ENCODE assay signal across 8 mouse cellular contexts in the genomic region with DNA sequence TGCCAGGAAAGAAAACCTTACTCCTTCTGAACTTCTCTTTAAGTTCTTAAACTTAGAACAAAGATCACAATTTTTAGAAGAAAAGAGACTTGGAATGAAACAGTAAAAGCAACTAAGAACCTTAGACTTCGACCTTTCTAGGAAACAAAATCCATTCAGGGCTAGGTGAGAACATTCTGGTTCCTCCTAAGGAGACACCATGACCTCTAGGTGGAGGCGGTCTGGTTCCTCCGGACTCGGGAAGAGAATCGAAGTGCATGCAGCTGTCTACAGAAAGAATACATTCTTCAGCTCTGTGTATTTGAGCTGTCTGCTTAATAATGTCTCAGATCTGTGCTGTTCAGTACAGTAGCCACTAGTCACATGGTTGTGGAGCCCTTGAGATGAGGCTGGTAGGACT.
"Had no signal": no experiment of that assay in that cellular context is flagged by ENCODE, and none has a peak within 500 bp of the region (broad histone marks: within the 10 kb centered on the region; RNA-seq: fewer than 3 reads in every experiment).

No protein-coding gene starts in this region.

- H3K4me3 ChIP-seq: intestine, embryonic 15.5 days; midbrain, embryonic 12.5 days had no signal

- H3K27ac ChIP-seq: intestine, embryonic 15.5 days; liver, embryonic 14.5 days; midbrain, embryonic 12.5 days had no signal

- ATAC-seq: intestine, embryonic 15.5 days had no signal

- H3K36me3 ChIP-seq: intestine, embryonic 15.5 days had no signal

- H3K9ac ChIP-seq: intestine, embryonic 15.5 days; liver, embryonic 14.5 days; midbrain, embryonic 12.5 days had no signal

- H3K27me3 ChIP-seq: intestine, embryonic 15.5 days; midbrain, embryonic 12.5 days had no signal

- H3K4me1 ChIP-seq: intestine, embryonic 15.5 days had no signal

- H3K9me3 ChIP-seq: intestine, embryonic 15.5 days; midbrain, embryonic 12.5 days had no signal

- H3K4me2 ChIP-seq: intestine, embryonic 15.5 days; midbrain, embryonic 12.5 days had no signal

- DNase-seq: left cerebral cortex, postnatal 4 days; lung, adult 18-20 months; right cerebral cortex, postnatal 14 days; thymus, adult 2 months; thymus, postnatal 25 days had no signal
